Mouse (Mus musculus) hindbrain, embryonic 11.5 days (tissue): ENCODE results near the gene 1700029I15Rik. TPM values are rescaled to one million over a fixed set of nuclear protein-coding genes. Genes with fewer than 3 reads are reported as not detected.
"Not testable (repeated sequence)": the region's sequence is repeated elsewhere in the genome, so short reads cannot be mapped to it uniquely, and the experiment has no call there.

Experiments used
- ATAC-seq: fragments of 200-750 bp; cut with Nextera tagmentation; 2 replicates; pipeline ENCODE4 v1.8.0; 2017; ENCODE audit warnings: mild to moderate bottlenecking, moderate TSS enrichment, moderate library complexity; ENCODE audit not compliant: low FRiP score
- DNase-seq: peaks from one replicate; pipeline ENCODE4 v3.0.0-alpha.2; 2015; ENCODE audit warnings: low spot score
- H3K27ac ChIP-seq: fragments of 300-500 bp; sonication (generic); 2 replicates; pipeline ENCODE4 v1.5.1; 2014; ENCODE audit warnings: mild to moderate bottlenecking, low read depth, low read length
- H3K27me3 ChIP-seq: fragments of 300-500 bp; sonication (generic); 2 replicates; pipeline ENCODE4 v1.6.1; 2014; ENCODE audit warnings: mild to moderate bottlenecking, low read length, moderate library complexity, mixed read lengths; ENCODE audit not compliant: control insufficient read depth, insufficient read depth
- H3K36me3 ChIP-seq: fragments of 300-500 bp; sonication (generic); 2 replicates; pipeline ENCODE4 v1.6.1; 2014; ENCODE audit warnings: mild to moderate bottlenecking, low read length, moderate library complexity, mixed read lengths; ENCODE audit not compliant: control insufficient read depth, insufficient read depth
- H3K4me1 ChIP-seq: fragments of 300-500 bp; sonication (generic); replicated peaks from 2 replicates; pipeline ENCODE4 v1.6.1; 2014; ENCODE audit warnings: low read length, mixed read lengths; ENCODE audit not compliant: control insufficient read depth, insufficient read depth
- H3K4me2 ChIP-seq: fragments of 300-500 bp; sonication (generic); replicated peaks from 2 replicates; pipeline ENCODE4 v1.6.1; 2014; ENCODE audit warnings: mild to moderate bottlenecking, low read depth, low read length
- H3K4me3 ChIP-seq: fragments of 300-500 bp; sonication (generic); 2 replicates; pipeline ENCODE4 v1.5.1; 2014; ENCODE audit warnings: low read depth, low read length
- H3K9ac ChIP-seq: fragments of 300-500 bp; sonication (generic); 2 replicates; pipeline ENCODE4 v1.6.1; 2014; ENCODE audit warnings: low read depth, low read length
- H3K9me3 ChIP-seq: fragments of 300-500 bp; sonication (generic); 2 replicates; pipeline ENCODE4 v1.6.1; 2016; ENCODE audit warnings: low read length; ENCODE audit not compliant: control insufficient read depth
- WGBS: fragments of 180-500 bp; shearing (Covaris S2); extraction: QIAGEN DNeasy Blood & Tissue Kit; methylation state at CpG from one replicate; pipeline ENCODE4 v1.1.7; 2014; 5-methylcytosine and 5-hydroxymethylcytosine counted together
- polyA plus RNA-seq: library from polyadenylated mRNA; unstranded; fragments of >200 nt; fragmentation: Nextera tagmentation; extraction: Ambion mirVana; gene quantifications from 2 replicates; pipeline ENCODE4 v1.2.1, GENCODE M21; 2014

Gene 1700029I15Rik
- polyA plus RNA-seq, 1 experiment from 2014 or later, result 2.4 TPM

GRCm38 (mm10) chr2:92392318-92393264 is 10.3 kb downstream of the 1700029I15Rik start:
- Histone ChIP-seq H3K9ac (peak overlapping the region; percentile 54), H3K4me2 (peak overlapping the region; percentile 49), H3K36me3 (no peaks in the 10 kb centered on the region), H3K4me1 (peaks cover 41% of the 10 kb centered on the region), H3K4me3 (peak overlapping the region; percentile 32), H3K27ac (peak overlapping the region; percentile 95), H3K27me3 (no peaks in the 10 kb centered on the region), H3K9me3 (no peaks in the 10 kb centered on the region)
- ATAC-seq, result peak; percentile 9; the same call in 1 of the 2 replicates
- 4% methylated on average over 26 of the region's 26 CpGs for WGBS
- DNase-seq, result peak; percentile 72

DNA sequence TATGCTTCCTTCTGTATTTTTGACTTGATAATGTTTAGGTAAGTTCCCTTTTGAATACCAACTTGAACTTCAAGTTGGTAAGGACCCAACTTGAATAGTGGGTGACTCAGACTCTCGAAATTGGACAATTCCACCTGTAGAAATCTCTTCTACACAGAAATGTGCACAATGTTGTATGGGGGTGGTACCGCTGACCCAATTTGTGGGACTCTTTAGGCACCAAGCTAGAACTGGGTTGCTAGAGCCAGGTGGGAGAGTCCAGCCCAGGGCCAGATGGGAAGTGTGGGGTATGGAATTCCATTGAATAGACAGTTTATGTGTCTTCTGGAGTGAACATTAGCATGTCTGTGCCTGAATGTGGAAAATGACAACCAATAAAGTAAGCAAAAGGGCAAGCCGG is 13.2 kb downstream of the 1700029I15Rik start:
- H3K4me2 ChIP-seq, result no peak overlapping the region
- DNase-seq, result no peak
- 86% methylated on average over 3 of the region's 3 CpGs for WGBS
- H3K27ac ChIP-seq, result no peak overlapping the region
- H3K4me1 ChIP-seq, result peaks cover 33% of the 10 kb centered on the region
- no peaks in the 10 kb centered on the region for H3K36me3 ChIP-seq
- H3K4me3 ChIP-seq, result no peak overlapping the region
- no peaks in the 10 kb centered on the region for H3K9me3 ChIP-seq
- ATAC-seq, result no peak
- H3K9ac ChIP-seq, result no peak overlapping the region
- no peaks in the 10 kb centered on the region for H3K27me3 ChIP-seq

DNA sequence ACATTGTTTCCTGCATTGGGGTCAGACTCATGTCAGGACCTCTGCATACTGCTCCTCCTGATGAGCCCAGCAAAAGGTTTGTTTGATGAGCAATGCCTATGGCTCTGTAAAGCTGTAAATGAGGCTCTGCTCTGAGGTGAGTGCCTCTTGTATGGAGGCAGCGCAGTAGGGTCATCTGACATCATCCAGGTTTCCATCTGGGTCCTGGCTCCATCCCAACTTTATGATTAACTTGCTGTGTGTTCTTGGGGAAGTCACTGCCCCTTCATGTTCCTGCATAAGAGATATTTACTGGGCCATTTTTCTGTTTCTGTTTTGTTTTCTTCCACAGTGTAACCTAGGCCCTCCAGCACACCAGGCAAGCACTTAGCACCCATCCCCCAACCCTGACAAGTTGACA is 15.1 kb downstream of the 1700029I15Rik start:
- Histone ChIP-seq H3K9me3 (no peaks in the 10 kb centered on the region), H3K4me1 (peaks cover 23% of the 10 kb centered on the region), H3K4me3 (no peak overlapping the region), H3K4me2 (no peak overlapping the region), H3K36me3 (no peaks in the 10 kb centered on the region), H3K27me3 (no peaks in the 10 kb centered on the region), H3K27ac (peak overlapping the region; percentile 33; the same call in 1 of the 2 replicates), H3K9ac (no peak overlapping the region)
- no peak for DNase-seq
- WGBS, result 95% methylated on average over 1 of the region's 1 CpGs
- ATAC-seq, result no peak

DNA sequence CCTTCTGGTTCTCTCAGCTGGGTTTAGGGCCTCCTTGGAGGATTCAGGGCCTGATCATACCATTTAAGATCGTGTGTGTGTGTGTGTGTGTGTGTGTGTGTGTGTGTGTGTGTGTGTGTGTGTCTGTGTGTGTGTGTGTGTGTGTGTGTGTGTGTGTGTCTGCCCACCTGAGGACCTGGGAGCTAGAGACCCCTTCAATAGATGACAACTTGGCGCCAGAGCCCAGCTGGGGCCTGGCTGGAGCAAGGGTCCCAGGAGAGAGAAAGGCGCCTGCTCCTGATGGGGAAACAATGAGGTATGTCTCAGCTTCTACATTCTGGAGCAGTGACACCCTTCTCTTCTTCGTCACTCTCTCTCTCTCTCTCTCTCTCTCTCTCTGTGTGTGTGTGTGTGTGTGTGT is 17.5 kb downstream of the 1700029I15Rik start:
- H3K4me1 ChIP-seq, result 0 out of 2 replicates have a peak, but pooled peaks cover 11% of the 10 kb centered on the region
- not testable (repeated sequence) for ATAC-seq, H3K27me3 ChIP-seq, H3K9ac ChIP-seq, H3K27ac ChIP-seq, H3K9me3 ChIP-seq, H3K36me3 ChIP-seq
- H3K4me2 ChIP-seq, result peak overlapping the region; percentile 93
- peak; percentile 34 for DNase-seq
- 47% methylated on average over 3 of the region's 4 CpGs for WGBS
- peak overlapping the region; percentile 63; the same call in 1 of the 2 replicates for H3K4me3 ChIP-seq

DNA sequence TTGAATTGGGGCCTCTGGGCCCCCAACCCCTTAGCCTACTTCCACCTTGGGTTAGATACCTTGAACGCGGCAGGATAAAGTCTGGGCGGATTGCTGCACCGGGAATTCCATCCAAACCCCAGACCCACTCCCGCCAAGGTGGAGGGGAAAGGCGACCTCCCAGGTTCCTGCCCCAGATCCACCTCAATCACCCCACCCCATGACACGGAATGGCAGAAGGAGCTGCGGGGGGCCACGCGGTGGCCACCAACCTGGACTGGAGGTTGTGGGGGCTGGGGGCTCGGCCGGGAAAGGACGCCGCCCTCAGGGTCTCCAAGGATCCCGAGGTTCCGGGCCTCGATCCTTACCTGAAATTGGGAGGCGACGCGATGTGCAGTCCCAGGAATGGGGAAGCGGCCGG is 18.3 kb downstream of the 1700029I15Rik start:
- Histone ChIP-seq H3K4me3 (peak overlapping the region; percentile 63), H3K27ac (peak overlapping the region; percentile 37), H3K4me1 (peaks cover 14% of the 10 kb centered on the region), H3K9me3 (no peaks in the 10 kb centered on the region), H3K36me3 (no peaks in the 10 kb centered on the region), H3K4me2 (peak overlapping the region; percentile 93), H3K27me3 (no peaks in the 10 kb centered on the region), H3K9ac (peak overlapping the region; percentile 86)
- peak; percentile 30 for DNase-seq
- peak; percentile 24; the same call in 1 of the 2 replicates for ATAC-seq
- under 1% methylated on average over 19 of the region's 22 CpGs for WGBS

GRCm38 (mm10) chr2:92401091-92401561 is 18.8 kb downstream of the 1700029I15Rik start, which contains the start of gene Mapk8ip1:
Gene Mapk8ip1 (minus strand): TSS chr2:92401263.
- Histone ChIP-seq H3K9ac (peak within 1 kb of the TSS; percentile 86), H3K27ac (peak within 1 kb of the TSS; percentile 37), H3K27me3 (no peaks in the 10 kb centered on the region), H3K4me1 (peaks cover 17% of the 10 kb centered on the region), H3K4me3 (peak within 1 kb of the TSS; percentile 63), H3K9me3 (no peaks in the 10 kb centered on the region), H3K4me2 (peak within 1 kb of the TSS; percentile 93), H3K36me3 (no peaks in the 10 kb centered on the region)
- peak; percentile 65 for ATAC-seq
- 4% methylated on average over 17 of the region's 59 CpGs for WGBS
- DNase-seq, result peak; percentile 74

- WGBS, result 76% methylated on average over 4 of the region's 4 CpGs
- ATAC-seq, result no peak
Measured at GRCm38 (mm10) chr2:92402591-92403326, 20.4 kb downstream of the 1700029I15Rik start.

DNA sequence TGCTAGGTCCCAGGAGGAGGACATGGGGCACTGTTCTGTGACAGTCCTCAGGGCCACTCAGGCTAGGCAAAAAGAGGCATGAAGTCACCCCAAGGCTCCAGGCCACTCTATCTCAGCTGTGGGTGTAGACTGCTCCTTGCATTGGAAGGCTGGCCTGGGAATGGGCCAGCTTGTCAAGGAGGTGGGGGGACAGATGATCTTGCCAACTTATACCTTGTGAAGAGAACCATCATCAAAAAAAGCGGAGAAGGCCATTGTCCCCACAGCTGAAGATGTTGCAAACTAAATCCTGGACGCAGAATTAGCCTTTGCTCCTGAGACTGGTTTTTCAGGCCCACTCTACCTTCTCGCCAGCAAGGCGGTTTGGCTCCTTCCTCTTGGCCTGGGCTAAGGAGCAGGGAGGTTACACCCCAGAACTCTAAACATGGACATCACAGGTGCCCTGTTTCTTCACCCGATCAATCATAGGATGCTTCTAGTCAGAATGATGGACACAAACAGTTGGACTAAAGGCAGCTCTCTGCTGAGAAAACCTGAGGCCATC is 21.5 kb downstream of the 1700029I15Rik start:
- no peak overlapping the region for H3K4me2 ChIP-seq
- no peak overlapping the region for H3K27ac ChIP-seq
- peaks cover 14% of the 10 kb centered on the region for H3K4me1 ChIP-seq
- DNase-seq (no peak), ATAC-seq (no peak)
- no peak overlapping the region for H3K4me3 ChIP-seq
- WGBS, result 95% methylated on average over 5 of the region's 5 CpGs
- no peak overlapping the region for H3K9ac ChIP-seq
- no peaks in the 10 kb centered on the region for H3K36me3 ChIP-seq
- no peaks in the 10 kb centered on the region for H3K9me3 ChIP-seq
- H3K27me3 ChIP-seq, result no peaks in the 10 kb centered on the region

More at GRCm38 (mm10) chr2:92402591-92403326, 20.4 kb downstream of the 1700029I15Rik start:
- Histone ChIP-seq H3K4me1 (peaks cover 14% of the 10 kb centered on the region), H3K9me3 (no peaks in the 10 kb centered on the region), H3K4me3 (no peak overlapping the region), H3K27ac (no peak overlapping the region), H3K4me2 (no peak overlapping the region), H3K27me3 (no peaks in the 10 kb centered on the region), H3K36me3 (no peaks in the 10 kb centered on the region), H3K9ac (no peak overlapping the region)
- DNase-seq, result no peak
